Mouse (Mus musculus) heart, embryonic 13.5 days (tissue): Measurements from ENCODE around the gene Kiss1r. TPM values are rescaled to one million over a fixed set of nuclear protein-coding genes. Genes with fewer than 3 reads are reported as not detected.

Experiments
- ATAC-seq: fragments of 200-750 bp; cut with Nextera tagmentation; 2 replicates; pipeline ENCODE4 v1.8.0; 2017; ENCODE audit warnings: moderate TSS enrichment; ENCODE audit not compliant: insufficient number of reproducible peaks, low FRiP score, low TSS enrichment; ENCODE audit errors: extremely low read depth
- H3K27ac ChIP-seq: fragments of 300-500 bp; sonication (generic); replicated peaks from 2 replicates; pipeline ENCODE4 v1.5.1; 2015; ENCODE audit warnings: moderate library complexity, mild to moderate bottlenecking, inconsistent platforms
- H3K27me3 ChIP-seq: fragments of 300-500 bp; sonication (generic); replicated peaks from 2 replicates; pipeline ENCODE4 v1.6.1; 2015; ENCODE audit warnings: mild to moderate bottlenecking, inconsistent platforms
- H3K36me3 ChIP-seq: fragments of 300-500 bp; sonication (generic); 2 replicates; pipeline ENCODE4 v1.6.1; 2015; ENCODE audit warnings: mild to moderate bottlenecking, inconsistent platforms
- H3K4me1 ChIP-seq: fragments of 300-500 bp; sonication (generic); 2 replicates; pipeline ENCODE4 v1.6.1; 2015; ENCODE audit warnings: inconsistent platforms
- H3K4me2 ChIP-seq: fragments of 300-500 bp; sonication (generic); 2 replicates; pipeline ENCODE4 v1.6.1; 2015; ENCODE audit warnings: inconsistent platforms, mild to moderate bottlenecking, moderate library complexity
- H3K4me3 ChIP-seq: fragments of 300-500 bp; sonication (generic); 2 replicates; pipeline ENCODE4 v1.5.1; 2015; ENCODE audit warnings: moderate library complexity, mild to moderate bottlenecking, inconsistent platforms
- H3K9ac ChIP-seq: fragments of 300-500 bp; sonication (generic); 2 replicates; pipeline ENCODE4 v1.6.1; 2015; ENCODE audit warnings: inconsistent platforms, mild to moderate bottlenecking, moderate library complexity
- H3K9me3 ChIP-seq: fragments of 300-500 bp; sonication (generic); 2 replicates; pipeline ENCODE4 v1.6.1; 2016; ENCODE audit warnings: inconsistent platforms
- WGBS: fragments of 180-500 bp; shearing (Covaris S2); methylation state at CpG from one replicate; pipeline ENCODE4 v1.1.7; 2015; ENCODE audit warnings: mixed read lengths; 5-methylcytosine and 5-hydroxymethylcytosine counted together
- polyA plus RNA-seq: library from polyadenylated mRNA; unstranded; fragments of >200 nt; fragmentation: Nextera tagmentation; extraction: Ambion mirVana; gene quantifications from 2 replicates; pipeline ENCODE4 v1.2.1, GENCODE M21; 2015

Gene Kiss1r
- polyA plus RNA-seq, 1 experiment from 2014 or later: 0.67 TPM

DNA sequence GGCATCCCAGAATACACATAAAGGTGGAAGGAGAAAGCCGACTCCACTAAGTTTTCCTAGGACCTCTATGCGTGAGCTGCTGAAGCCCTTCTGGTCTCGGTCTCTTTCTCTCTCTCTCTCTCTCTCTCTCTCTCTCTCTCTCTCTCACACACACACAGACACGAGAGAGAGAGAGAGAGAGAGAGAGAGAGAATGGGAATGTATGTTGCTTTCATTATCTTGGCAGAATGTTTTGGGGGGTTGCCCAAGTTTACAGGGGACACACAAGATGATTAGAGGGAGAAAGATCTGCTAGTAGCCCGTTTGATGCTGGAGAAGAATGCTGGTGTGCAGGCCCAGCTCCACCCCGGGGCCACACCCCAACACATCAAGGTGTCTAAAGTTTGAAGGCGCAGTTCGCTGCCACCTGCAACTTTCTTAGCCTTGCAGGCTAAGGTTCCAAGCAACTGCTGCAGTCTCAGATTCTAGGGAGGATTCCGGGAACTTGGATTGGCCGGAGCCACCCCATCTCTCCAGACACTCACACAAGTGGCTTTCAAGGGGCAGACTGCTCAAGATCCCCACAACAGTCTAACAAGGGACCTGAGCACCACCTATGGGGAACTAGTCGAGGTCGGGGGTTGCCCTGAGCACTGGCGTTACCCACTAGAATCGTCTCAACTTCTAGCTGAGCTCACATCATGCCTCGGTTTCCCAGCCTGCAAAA lies 9.2 kb downstream of the Kiss1r start:
- no peak for ATAC-seq
- Histone ChIP-seq H3K9me3 (no peaks in the 10 kb centered on the region), H3K27ac (peak overlapping the region; percentile 97), H3K4me3 (peak overlapping the region; percentile 97), H3K27me3 (peaks cover 33% of the 10 kb centered on the region), H3K36me3 (peaks cover 6% of the 10 kb centered on the region), H3K4me1 (peaks cover 46% of the 10 kb centered on the region), H3K9ac (peak overlapping the region; percentile 97), H3K4me2 (peak overlapping the region; percentile 92)
- 8% methylated on average over 14 of the region's 15 CpGs for WGBS

DNA sequence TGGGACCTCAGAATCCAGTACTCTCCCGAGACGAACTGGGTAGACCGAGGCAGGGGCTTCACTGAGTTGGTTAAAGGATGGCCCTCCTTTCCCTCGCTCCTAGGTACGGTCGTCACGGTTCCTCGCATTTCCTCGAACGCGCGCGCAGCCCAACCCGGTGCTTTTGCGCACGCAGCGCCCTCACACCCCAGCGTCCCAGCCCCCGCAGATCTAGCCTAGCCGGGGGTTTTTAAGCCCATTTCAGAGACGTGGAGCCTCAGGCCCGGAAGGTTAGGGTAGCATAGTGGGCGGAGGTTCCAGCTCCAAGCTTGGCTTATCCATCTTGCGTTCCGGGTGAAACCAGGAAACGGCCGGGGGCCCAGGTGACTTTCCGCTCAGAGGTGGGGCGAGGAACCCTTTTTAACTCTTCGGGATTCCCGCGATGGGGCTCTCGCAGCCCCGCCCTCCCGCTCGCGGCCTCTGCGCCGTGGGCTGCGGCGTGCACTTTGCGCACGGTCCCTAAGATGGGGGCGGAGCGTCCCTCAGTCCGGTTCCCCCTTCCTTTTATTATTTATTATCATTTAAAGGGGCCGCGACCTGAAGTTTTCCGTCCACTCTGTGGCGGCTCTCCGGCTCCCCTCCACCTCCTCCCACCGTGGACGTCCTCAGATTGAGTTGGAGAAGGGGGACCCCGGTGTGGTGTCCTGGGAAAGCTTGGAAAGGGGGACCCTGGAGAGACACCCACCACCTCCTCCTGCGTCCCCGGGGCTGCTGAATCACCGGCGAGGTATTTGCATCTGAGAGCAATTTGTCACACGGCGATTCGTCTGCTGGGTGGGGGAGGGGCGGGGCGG lies 9.9 kb downstream of the Kiss1r start, which contains the start of gene Arid3a:
Gene Arid3a, plus strand, starts transcription at position 553 of the 833 bp plus-strand sequence.
- peak; percentile 51; the same call in 1 of the 2 replicates for ATAC-seq
- peaks cover 13% of the 10 kb centered on the region for H3K36me3 ChIP-seq
- peak within 1 kb of the TSS; percentile 92 for H3K4me2 ChIP-seq
- peak within 1 kb of the TSS; percentile 97 for H3K4me3 ChIP-seq
- WGBS: under 1% methylated on average over 63 of the region's 63 CpGs
- H3K27ac ChIP-seq: peak within 1 kb of the TSS; percentile 97
- no peaks in the 10 kb centered on the region for H3K9me3 ChIP-seq
- H3K9ac ChIP-seq: peak within 1 kb of the TSS; percentile 97
- peaks cover 46% of the 10 kb centered on the region for H3K4me1 ChIP-seq
- H3K27me3 ChIP-seq: peaks cover 25% of the 10 kb centered on the region

DNA sequence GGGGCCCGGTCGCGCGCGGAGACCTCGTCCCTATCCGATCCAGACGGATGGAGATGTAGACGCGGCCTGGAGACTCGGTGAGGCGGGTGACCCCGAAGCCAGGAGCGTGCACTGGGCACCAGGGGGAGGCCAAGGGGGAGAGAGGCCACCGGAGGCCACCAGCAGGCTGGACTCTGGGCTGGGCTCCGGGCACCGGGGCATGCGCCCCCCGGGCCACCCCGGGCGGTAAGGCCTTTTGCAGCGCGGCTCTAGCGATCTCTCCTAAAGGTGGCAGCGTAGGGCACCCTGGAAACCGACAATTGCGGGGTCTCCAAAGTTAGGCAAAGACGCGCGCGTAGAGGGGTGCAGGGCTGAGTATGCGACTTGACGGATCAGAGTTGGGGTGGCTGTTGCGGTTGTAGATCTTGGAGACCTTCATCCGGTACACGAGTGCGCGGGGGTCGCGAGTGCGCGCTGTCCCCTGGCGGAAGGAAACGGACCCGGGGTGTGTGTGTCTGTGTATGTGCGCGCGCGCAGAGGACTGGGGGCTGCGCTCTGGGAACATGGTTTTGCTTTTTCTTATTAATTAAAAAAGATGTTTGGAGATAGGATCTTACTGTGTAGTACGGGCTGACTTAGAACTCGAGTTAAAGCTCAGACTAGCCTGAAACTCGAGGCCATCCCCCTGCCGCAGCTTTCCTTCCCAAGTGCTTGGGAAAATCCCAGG lies 10.7 kb downstream of the Kiss1r start:
- peaks cover 52% of the 10 kb centered on the region for H3K4me1 ChIP-seq
- peak overlapping the region; percentile 97 for H3K4me3 ChIP-seq
- WGBS: under 1% methylated on average over 54 of the region's 54 CpGs
- no peaks in the 10 kb centered on the region for H3K9me3 ChIP-seq
- peak overlapping the region; percentile 97 for H3K9ac ChIP-seq
- peaks cover 18% of the 10 kb centered on the region for H3K27me3 ChIP-seq
- ATAC-seq: peak; percentile 51; the same call in 1 of the 2 replicates
- peaks cover 21% of the 10 kb centered on the region for H3K36me3 ChIP-seq
- peak overlapping the region; percentile 97 for H3K27ac ChIP-seq
- H3K4me2 ChIP-seq: peak overlapping the region; percentile 92

DNA sequence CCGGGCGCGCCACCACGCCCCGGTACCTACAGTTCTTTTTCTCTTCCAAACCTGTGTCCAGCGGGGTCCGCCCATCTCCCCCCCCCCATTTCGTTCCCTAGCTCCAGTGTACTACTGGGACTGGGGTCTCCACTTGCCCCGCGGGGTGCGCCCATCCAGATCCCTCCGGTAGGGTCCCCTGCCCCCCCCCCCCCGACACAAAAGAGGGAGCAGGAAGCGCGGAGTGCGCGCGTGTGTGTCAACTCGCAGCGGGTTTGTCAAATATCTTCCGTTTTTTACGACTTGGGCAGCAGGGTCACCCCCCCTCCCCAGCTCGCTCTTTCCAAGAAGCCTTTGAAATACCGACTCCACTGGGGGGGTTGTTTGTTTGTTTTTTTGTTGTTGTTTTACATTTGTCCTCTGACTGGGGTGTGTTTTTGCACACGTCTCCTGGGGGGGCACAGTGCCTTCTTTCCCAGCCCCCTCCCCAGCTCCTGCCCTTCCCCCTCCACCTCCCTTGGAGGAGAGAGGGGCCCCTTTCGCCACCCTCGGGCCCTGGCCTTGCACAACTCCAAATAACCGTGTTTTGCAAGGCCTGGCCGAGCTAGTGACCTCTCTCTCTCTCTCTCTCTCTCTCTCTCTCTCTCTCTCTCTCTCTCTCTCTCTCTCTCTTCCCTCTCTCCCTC lies 11.4 kb downstream of the Kiss1r start:
- Histone ChIP-seq H3K9me3 (no peaks in the 10 kb centered on the region), H3K27ac (peak overlapping the region; percentile 97), H3K4me1 (peaks cover 59% of the 10 kb centered on the region), H3K4me3 (peak overlapping the region; percentile 97), H3K4me2 (peak overlapping the region; percentile 92), H3K27me3 (peaks cover 11% of the 10 kb centered on the region), H3K36me3 (peaks cover 28% of the 10 kb centered on the region), H3K9ac (peak overlapping the region; percentile 97)
- no peak for ATAC-seq
- WGBS: under 1% methylated on average over 28 of the region's 29 CpGs

DNA sequence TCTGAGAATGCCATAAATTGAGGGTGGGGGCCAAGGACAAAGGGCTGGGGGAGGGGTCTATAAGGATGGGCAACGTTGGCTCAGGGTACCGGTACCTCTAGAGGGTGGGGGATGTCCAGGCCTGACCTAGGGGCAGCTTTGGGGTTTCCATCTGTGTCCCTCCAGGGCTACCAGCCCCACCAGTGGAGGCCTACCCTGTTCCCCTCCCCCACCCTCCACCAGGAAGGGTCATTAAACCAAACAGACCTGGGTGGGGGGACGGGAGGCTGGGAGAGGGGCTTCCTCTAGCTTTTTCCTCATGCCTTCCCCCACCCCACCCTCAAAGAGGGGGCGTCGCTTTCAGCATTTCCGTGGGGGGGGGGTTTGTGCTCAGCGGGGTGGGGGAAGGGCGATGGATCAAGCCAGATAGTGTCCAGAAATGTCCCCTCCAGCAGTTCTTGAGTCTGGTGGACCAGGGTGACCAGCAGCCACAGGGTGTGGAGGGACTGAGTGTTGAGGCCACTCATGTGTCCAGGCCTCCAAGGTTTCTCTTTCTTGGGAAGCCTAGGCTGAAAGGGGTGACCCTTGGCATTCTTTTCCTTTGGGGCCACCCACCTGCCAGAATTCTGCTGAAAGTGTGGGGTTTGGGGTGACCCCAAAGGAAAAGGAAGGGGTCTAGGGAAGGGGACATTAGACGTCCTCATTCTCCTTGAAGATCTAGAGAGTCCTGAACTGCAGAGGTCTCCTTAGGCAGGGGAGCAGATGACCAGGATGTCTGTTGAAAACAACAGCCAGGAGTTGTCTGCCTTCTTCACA lies 12.3 kb downstream of the Kiss1r start:
- peaks cover 35% of the 10 kb centered on the region for H3K36me3 ChIP-seq
- H3K9ac ChIP-seq: peak overlapping the region; percentile 97
- ATAC-seq: no peak
- H3K4me2 ChIP-seq: peak overlapping the region; percentile 92
- WGBS: 13% methylated on average over 9 of the region's 9 CpGs
- H3K4me3 ChIP-seq: peak overlapping the region; percentile 97
- peak overlapping the region; percentile 97 for H3K27ac ChIP-seq
- H3K9me3 ChIP-seq: no peaks in the 10 kb centered on the region
- H3K27me3 ChIP-seq: peaks cover 2% of the 10 kb centered on the region
- H3K4me1 ChIP-seq: peaks cover 68% of the 10 kb centered on the region

DNA sequence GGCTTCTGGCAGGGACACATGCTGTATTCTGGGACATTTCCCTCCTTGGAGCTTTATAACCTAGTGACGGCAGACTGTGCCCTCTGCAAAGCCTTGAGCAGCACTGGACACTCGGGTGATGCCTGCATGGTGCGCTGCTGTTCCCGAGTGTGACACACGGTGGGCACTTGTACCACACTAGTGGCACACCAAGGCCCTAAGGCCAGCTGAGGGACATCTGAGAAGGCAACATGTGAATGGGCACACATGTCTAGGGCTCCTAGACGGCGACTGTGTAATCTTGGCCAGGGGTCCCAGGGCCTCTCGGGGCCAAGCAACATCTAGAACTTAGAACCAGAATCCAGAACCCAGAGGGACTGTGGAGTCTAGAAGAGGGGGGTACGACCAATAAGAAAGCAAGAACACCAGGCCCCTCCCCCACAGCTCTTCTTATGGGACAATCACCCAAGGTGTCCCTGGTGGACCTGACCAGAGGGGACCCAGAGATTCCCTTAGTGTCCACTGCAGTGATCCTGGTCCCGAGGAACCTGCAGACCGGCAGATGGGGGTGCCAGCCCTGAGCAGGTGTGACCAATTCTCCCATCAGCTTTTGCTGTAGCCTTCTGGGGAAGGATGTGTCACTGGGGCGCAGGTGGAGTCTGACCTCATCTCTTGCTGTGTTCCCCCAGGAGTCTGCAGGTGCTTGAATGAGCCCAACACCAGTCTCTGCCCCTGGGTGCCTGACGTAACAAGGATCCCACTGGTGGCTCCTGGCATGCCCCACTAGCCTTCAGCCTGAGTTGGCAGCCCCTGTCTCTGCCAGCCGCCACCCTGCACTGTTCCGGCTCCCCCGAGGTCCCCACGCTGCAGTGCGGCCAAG lies 13.4 kb downstream of the Kiss1r start:
- Histone ChIP-seq H3K27ac (peak overlapping the region; percentile 97), H3K27me3 (no peaks in the 10 kb centered on the region), H3K4me1 (peaks cover 79% of the 10 kb centered on the region), H3K4me2 (peak overlapping the region; percentile 92), H3K36me3 (peaks cover 37% of the 10 kb centered on the region), H3K9ac (peak overlapping the region; percentile 97), H3K4me3 (peak overlapping the region; percentile 97), H3K9me3 (no peaks in the 10 kb centered on the region)
- 85% methylated on average over 18 of the region's 18 CpGs for WGBS
- no peak for ATAC-seq

DNA sequence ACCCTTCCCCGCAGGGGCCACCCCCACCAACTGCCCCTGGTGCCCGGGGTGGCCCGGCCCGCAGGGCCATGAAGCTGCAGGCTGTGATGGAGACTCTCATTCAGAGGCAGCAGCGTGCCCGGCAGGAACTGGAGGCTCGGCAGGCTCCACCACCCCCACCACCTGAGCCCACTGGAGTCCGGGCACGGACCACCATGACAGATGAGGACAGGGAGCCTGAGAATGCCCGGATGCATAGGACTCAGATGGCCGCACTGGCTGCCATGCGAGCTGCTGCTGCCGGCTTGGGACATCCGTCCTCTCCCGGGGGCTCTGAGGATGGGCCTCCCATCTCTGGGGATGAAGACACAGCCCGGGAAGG lies 14.0 kb downstream of the Kiss1r start:
- Histone ChIP-seq H3K9ac (0 out of 2 replicates have a peak overlapping the region, but pooled peaks have one; percentile 97), H3K27me3 (no peaks in the 10 kb centered on the region), H3K4me1 (peaks cover 81% of the 10 kb centered on the region), H3K4me3 (peak overlapping the region; percentile 97), H3K36me3 (peaks cover 40% of the 10 kb centered on the region), H3K9me3 (no peaks in the 10 kb centered on the region), H3K27ac (no peak overlapping the region), H3K4me2 (peak overlapping the region; percentile 92)
- no peak for ATAC-seq
- 90% methylated on average over 16 of the region's 16 CpGs for WGBS

DNA sequence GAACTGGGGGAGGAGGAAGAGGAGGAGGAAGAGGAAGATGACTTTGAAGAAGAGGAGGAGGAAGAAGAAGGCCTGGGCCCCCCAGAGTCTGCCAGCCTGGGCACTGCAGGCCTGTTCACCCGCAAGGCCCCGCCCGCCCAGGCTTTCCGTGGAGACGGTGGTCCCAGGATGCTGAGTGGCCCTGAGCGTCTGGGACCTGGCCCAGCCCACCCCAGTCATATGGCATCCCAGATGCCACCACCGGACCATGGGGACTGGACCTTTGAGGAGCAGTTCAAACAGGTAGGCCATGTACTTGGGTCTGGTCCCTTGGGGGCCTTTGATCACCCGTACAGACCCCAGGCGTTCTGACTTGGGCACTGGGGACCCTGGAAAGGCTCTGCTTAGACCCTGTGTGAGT lies 15.0 kb downstream of the Kiss1r start:
- ATAC-seq: no peak
- Histone ChIP-seq H3K36me3 (peaks cover 40% of the 10 kb centered on the region), H3K9me3 (no peaks in the 10 kb centered on the region), H3K4me1 (peaks cover 83% of the 10 kb centered on the region), H3K4me2 (peak overlapping the region; percentile 92), H3K4me3 (peak overlapping the region; percentile 97), H3K9ac (peak overlapping the region; percentile 68), H3K27me3 (no peaks in the 10 kb centered on the region), H3K27ac (no peak overlapping the region; the same call in 1 of the 2 replicates)
- 76% methylated on average over 9 of the region's 9 CpGs for WGBS

DNA sequence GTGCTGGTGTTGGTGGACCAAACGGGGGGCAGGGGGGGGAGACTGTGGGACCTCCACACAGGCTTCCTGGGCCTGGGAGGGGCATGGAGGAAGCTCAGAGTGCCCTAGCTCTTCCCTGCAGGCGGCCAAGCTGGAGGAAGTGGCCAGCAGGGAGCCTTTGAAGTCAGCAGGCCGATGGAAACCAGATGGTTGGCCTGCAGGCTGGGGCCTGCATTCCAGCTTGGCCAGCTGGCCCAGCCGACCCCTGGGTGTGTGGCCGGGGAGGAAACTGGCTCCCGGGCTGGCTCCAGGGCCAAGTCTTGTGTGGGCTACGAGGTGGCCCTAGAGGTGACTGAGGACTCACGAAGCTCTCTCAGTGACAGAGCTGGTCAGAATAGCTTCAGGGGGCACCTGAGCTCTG lies 16.0 kb downstream of the Kiss1r start:
- Histone ChIP-seq H3K9ac (peak overlapping the region; percentile 68), H3K27me3 (no peaks in the 10 kb centered on the region), H3K4me2 (peak overlapping the region; percentile 92), H3K9me3 (no peaks in the 10 kb centered on the region), H3K27ac (peak overlapping the region; percentile 68), H3K4me1 (peaks cover 93% of the 10 kb centered on the region), H3K36me3 (peaks cover 45% of the 10 kb centered on the region), H3K4me3 (peak overlapping the region; percentile 97)
- 13% methylated on average over 8 of the region's 8 CpGs for WGBS
- no peak for ATAC-seq
